Mouse (Mus musculus) limb, embryonic 15.5 days (tissue): Measurements from ENCODE around the gene Kcnab3. TPM values are rescaled to one million over a fixed set of nuclear protein-coding genes. Genes with fewer than 3 reads are reported as not detected.
A peak's percentile ranks its signal among the peaks of the same experiment; 100 is the strongest.

Experiments used
- ATAC-seq: fragments of 200-750 bp; cut with Nextera tagmentation; 2 replicates; pipeline ENCODE4 v1.8.0; 2017; ENCODE audit warnings: low read depth, moderate TSS enrichment; ENCODE audit not compliant: insufficient number of reproducible peaks, low FRiP score, low TSS enrichment
- H3K27ac ChIP-seq: fragments of 300-500 bp; sonication (generic); 2 replicates; pipeline ENCODE4 v1.5.1; 2015; ENCODE audit warnings: moderate library complexity, mild to moderate bottlenecking, inconsistent platforms
- H3K27me3 ChIP-seq: fragments of 300-500 bp; sonication (generic); 2 replicates; pipeline ENCODE4 v1.6.1; 2015; ENCODE audit warnings: inconsistent platforms
- H3K36me3 ChIP-seq: fragments of 300-500 bp; sonication (generic); 2 replicates; pipeline ENCODE4 v1.6.1; 2015; ENCODE audit warnings: inconsistent platforms
- H3K4me1 ChIP-seq: fragments of 300-500 bp; sonication (generic); 2 replicates; pipeline ENCODE4 v1.6.1; 2015; ENCODE audit warnings: inconsistent platforms
- H3K4me2 ChIP-seq: fragments of 300-500 bp; sonication (generic); 2 replicates; pipeline ENCODE4 v1.6.1; 2015; ENCODE audit warnings: mild to moderate bottlenecking, inconsistent platforms
- H3K4me3 ChIP-seq: fragments of 300-500 bp; sonication (generic); 2 replicates; pipeline ENCODE4 v1.5.1; 2015; ENCODE audit warnings: mild to moderate bottlenecking, inconsistent platforms
- H3K9ac ChIP-seq: fragments of 300-500 bp; sonication (generic); 2 replicates; pipeline ENCODE4 v1.6.1; 2015; ENCODE audit warnings: inconsistent platforms
- H3K9me3 ChIP-seq: fragments of 300-500 bp; sonication (generic); 2 replicates; pipeline ENCODE4 v1.6.1; 2016; ENCODE audit warnings: inconsistent platforms
- WGBS: fragments of 180-500 bp; shearing (Covaris S2); methylation state at CpG from one replicate; pipeline ENCODE4 v1.1.7; 2015; 5-methylcytosine and 5-hydroxymethylcytosine counted together
- polyA plus RNA-seq: library from polyadenylated mRNA; unstranded; fragments of >200 nt; fragmentation: Nextera tagmentation; extraction: Ambion mirVana; gene quantifications from 2 replicates; pipeline ENCODE4 v1.2.1, GENCODE M21; 2015

Gene Kcnab3
- polyA plus RNA-seq, 1 experiment from 2014 or later = 2.3 TPM

DNA sequence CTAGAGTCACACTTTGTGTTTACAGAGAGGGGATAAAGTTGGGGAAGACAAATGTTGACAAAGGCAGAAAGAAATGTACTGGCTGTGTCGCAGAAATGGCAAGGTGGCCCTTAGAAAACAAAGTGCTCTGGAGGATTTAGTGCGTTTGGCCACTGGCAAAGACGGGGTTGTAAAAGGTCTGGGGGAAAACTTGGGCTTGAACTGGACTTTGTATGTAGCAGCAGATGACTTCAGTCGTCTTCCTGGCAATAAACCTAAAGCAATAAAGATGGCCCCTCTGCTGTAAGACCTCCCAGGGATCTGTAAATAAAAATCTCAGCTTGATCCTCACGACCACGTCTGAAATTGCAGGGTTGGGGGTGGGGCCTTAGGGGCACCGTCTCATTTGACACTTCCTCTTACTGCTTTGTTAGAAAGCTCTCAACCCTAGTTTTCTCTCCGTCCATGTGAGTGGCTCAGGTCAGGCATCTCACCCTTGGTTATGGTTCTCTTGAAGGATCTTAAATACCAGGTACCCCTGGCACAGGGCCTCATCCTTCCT lies 6.7 kb downstream of the Kcnab3 start:
- no peak overlapping the region for H3K9ac ChIP-seq
- H3K4me1 ChIP-seq = peaks cover 20% of the 10 kb centered on the region
- H3K9me3 ChIP-seq = 0 out of 2 replicates have a peak, but pooled peaks cover 5% of the 10 kb centered on the region
- peaks cover 3% of the 10 kb centered on the region for H3K27me3 ChIP-seq
- no peak overlapping the region for H3K27ac ChIP-seq
- H3K36me3 ChIP-seq = no peaks in the 10 kb centered on the region
- no peak overlapping the region for H3K4me3 ChIP-seq
- H3K4me2 ChIP-seq = peak overlapping the region; percentile 50
- WGBS = 28% methylated on average over 8 of the region's 8 CpGs
- no peak for ATAC-seq

DNA sequence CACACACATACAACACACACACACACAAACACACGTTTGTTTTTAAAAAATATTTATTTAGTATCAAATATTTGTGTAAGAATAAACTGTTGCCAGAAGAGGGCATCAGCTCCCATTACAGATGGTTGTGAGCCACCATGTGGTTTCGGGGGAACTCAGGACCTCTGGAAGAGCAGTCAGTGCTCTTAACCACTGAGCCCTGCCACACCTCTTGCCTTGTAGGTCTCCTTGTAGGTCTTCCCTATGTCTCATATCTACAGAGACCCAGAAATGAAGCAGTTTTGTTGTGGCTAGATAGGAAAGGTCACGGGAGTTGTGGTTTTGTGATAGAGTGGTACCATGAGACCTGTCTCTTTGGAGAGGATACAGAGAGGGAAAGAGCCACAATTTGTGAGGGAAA lies 7.9 kb downstream of the Kcnab3 start:
- H3K9me3 ChIP-seq = 0 out of 2 replicates have a peak, but pooled peaks cover 5% of the 10 kb centered on the region
- no peak overlapping the region for H3K9ac ChIP-seq
- peaks cover 20% of the 10 kb centered on the region for H3K4me1 ChIP-seq
- H3K4me2 ChIP-seq = no peak overlapping the region
- WGBS = 63% methylated on average over 3 of the region's 3 CpGs
- ATAC-seq = no peak
- H3K36me3 ChIP-seq = no peaks in the 10 kb centered on the region
- H3K27me3 ChIP-seq = no peaks in the 10 kb centered on the region
- H3K4me3 ChIP-seq = no peak overlapping the region
- H3K27ac ChIP-seq = no peak overlapping the region

DNA sequence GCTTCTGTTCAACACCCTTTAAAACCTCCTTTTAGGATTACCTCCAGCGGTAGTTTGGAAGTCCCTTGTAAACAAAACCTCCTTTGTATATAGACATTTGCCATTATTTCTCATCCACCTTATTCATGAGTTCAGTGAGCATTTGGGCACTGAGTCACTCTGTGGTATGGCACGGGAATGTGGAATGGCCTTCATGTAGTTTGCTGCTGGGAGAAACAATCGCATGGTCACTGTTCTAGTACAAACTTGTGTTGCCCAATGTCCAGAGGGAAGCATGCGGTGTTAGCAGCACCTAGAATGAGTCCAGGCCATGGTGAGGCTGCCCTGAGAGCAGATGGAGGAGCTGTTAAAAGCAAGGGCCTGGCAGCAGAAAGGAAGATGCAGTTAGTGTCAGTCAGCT lies 8.7 kb downstream of the Kcnab3 start:
- 64% methylated on average over 4 of the region's 4 CpGs for whole genome bisulfite sequencing
- no peak overlapping the region for H3K4me3 ChIP-seq

DNA sequence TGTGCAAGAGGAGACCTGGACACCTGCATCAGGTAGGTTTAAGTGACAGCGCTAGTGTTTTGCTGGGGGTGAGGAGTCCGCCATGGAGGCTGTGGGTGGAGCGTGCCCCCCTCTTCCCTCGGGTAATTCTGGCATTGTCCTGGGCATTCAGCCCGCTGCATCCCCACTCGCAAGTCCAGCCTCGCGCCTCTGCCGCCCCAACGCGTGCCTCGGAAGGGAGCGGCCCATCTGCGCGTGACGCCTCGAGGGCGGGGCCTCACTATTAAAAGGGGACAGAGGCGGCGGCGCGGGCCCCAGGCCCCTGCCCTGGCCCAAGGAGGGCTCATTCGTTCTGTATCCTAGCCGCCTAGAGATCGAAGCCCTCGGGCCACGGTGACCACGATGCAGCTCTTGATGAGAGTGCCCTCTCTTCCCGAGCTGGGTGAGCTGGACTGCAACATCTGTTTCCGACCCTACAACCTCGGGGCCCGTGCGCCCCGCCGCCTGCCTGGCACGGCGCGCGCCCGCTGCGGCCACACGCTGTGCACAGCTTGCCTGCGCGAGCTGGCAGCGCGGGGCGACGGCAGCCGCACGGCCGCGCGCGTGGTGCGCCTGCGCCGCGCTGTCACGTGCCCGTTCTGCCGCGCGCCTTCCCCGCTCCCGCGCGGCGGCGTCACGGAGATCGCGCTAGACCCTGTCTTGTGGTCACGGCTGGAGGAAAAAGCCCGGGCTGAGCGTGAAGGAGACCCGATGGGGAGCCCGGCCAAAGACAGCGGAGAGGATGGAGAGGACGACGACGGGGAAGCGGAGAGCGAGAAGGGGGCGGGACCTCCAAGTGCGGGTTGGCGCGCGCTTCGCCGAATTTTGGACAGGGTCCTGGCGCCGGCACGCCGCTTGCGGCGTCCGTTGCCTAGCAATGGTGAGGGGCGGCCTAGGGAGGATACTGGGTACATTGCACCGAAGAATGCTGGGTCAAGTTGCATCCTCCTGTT lies 14.4 kb downstream of the Kcnab3 start, which contains the start of gene Rnf227:
TSS of gene Rnf227 (plus strand) at position 301 of the 971 bp plus-strand sequence.
- H3K4me2 ChIP-seq = peak within 1 kb of the TSS; percentile 92
- H3K9me3 ChIP-seq = 0 out of 2 replicates have a peak, but pooled peaks cover 5% of the 10 kb centered on the region
- H3K4me1 ChIP-seq = peaks cover 19% of the 10 kb centered on the region
- peak within 1 kb of the TSS; percentile 58 for H3K9ac ChIP-seq
- peak within 1 kb of the TSS; percentile 68 for H3K4me3 ChIP-seq
- no peaks in the 10 kb centered on the region for H3K27me3 ChIP-seq
- ATAC-seq = peak; percentile 73
- H3K27ac ChIP-seq = peak within 1 kb of the TSS; percentile 90
- peaks cover 27% of the 10 kb centered on the region for H3K36me3 ChIP-seq
- 1% methylated on average over 98 of the region's 99 CpGs for WGBS

More for the DNA sequence above, 8.7 kb downstream of the Kcnab3 start:
- no peaks in the 10 kb centered on the region for H3K36me3 ChIP-seq
- H3K27me3 ChIP-seq = no peaks in the 10 kb centered on the region
- H3K9ac ChIP-seq = no peak overlapping the region
- ATAC-seq = no peak
- peaks cover 22% of the 10 kb centered on the region for H3K4me1 ChIP-seq
- no peak overlapping the region for H3K27ac ChIP-seq
- 0 out of 2 replicates have a peak, but pooled peaks cover 5% of the 10 kb centered on the region for H3K9me3 ChIP-seq
- H3K4me2 ChIP-seq = no peak overlapping the region

DNA sequence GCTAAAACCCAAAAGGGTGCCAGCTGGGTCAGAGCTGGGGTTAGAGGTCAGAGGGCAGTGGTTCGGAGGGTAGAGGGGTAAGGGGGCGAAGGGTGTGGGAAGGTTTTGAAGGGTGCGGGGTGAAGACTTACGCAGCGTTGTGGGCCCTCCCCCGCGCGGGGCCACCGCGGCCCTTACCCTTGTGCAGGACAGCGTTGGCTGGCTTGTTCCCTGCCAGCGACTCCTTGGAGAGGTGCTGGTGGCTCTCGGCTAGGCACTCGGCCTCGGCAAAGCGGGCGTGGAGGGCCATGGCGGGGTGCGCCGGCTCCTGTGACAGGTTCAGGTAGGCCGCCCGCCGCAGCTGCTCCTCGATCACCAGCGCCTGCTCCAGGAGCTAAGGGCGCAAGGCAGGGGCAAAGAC lies 20.4 kb downstream of the Kcnab3 start:
- H3K9me3 ChIP-seq = no peaks in the 10 kb centered on the region
- no peak for ATAC-seq
- H3K4me3 ChIP-seq = no peak overlapping the region
- no peaks in the 10 kb centered on the region for H3K27me3 ChIP-seq
- WGBS = 92% methylated on average over 23 of the region's 26 CpGs
- H3K9ac ChIP-seq = no peak overlapping the region
- H3K36me3 ChIP-seq = peaks cover 86% of the 10 kb centered on the region
- H3K4me2 ChIP-seq = no peak overlapping the region
- H3K27ac ChIP-seq = no peak overlapping the region
- H3K4me1 ChIP-seq = 0 out of 2 replicates have a peak, but pooled peaks cover under 1% of the 10 kb centered on the region

DNA sequence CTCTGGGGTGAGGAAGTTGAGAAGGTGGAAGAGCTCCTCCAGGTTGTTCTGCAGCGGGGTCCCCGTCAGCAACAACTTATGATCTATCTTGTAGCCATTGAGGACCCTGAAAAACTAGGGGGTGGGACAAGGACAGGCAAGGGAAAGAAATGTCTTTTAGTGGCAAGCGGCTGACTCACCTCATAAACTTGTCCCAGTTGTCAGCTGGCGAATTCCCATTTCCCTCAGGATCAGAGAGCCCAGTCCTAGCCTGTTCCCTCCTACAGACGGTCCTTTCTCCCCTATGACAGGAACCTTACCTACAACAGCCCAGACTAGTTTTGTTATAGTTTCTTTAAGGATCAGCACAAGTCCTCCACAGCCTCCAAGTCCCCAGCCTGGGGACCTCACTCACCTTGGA lies 30.5 kb downstream of the Kcnab3 start:
- no peak for ATAC-seq
- H3K27ac ChIP-seq = no peak overlapping the region
- peaks cover 100% of the 10 kb centered on the region for H3K36me3 ChIP-seq
- no peak overlapping the region for H3K4me2 ChIP-seq
- H3K9ac ChIP-seq = no peak overlapping the region
- no peaks in the 10 kb centered on the region for H3K4me1 ChIP-seq
- H3K4me3 ChIP-seq = no peak overlapping the region
- H3K27me3 ChIP-seq = no peaks in the 10 kb centered on the region
- 87% methylated on average over 5 of the region's 5 CpGs for WGBS
- H3K9me3 ChIP-seq = no peaks in the 10 kb centered on the region

DNA sequence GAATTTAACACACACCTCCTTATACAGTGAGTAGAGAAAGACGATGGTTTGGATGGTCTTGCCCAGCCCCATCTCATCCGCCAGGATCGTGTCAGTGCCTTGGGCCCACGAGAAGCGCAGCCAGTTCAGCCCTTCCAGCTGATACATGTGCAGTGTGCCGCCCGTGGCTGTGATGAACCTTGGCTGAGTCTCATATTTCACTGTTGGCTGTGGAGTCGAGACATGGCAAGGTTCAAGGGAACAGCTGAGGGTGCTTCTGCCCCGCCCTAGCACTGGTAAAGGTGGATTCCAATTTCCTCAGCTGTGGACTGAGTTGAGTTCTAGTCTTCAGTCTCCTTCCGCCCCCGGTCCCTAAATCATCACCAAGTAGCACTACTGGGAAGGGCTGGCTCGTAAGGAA lies 31.6 kb downstream of the Kcnab3 start:
- H3K36me3 ChIP-seq = peaks cover 100% of the 10 kb centered on the region
- H3K4me2 ChIP-seq = no peak overlapping the region
- no peaks in the 10 kb centered on the region for H3K9me3 ChIP-seq
- no peak overlapping the region for H3K4me3 ChIP-seq
- no peak for ATAC-seq
- H3K27ac ChIP-seq = no peak overlapping the region
- WGBS = 83% methylated on average over 12 of the region's 12 CpGs
- 0 out of 2 replicates have a peak, but pooled peaks cover 3% of the 10 kb centered on the region for H3K4me1 ChIP-seq
- no peak overlapping the region for H3K9ac ChIP-seq
- no peaks in the 10 kb centered on the region for H3K27me3 ChIP-seq

DNA sequence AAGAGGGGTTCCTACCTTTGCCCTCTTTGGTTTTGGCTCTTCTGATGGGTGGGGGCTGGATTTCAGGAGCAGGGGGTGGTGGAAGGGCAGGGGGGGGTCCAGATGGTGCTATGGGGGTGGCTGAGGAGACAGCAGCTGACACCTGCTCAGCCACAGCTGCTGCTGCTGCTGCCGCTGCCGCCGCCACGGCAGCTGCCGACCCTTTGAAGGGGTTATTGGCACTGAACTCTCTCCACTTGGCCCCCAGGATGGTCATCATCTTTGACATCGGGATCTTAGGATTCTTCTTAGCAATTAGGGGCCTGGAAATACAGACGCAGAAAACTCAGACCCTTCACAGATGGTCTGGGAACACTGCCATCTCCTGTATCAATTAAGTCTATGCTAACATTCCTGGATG lies 36.0 kb downstream of the Kcnab3 start:
- Histone ChIP-seq H3K36me3 (peaks cover 73% of the 10 kb centered on the region), H3K4me1 (peaks cover 37% of the 10 kb centered on the region), H3K4me2 (no peak overlapping the region), H3K9ac (no peak overlapping the region), H3K27ac (no peak overlapping the region), H3K27me3 (no peaks in the 10 kb centered on the region), H3K4me3 (no peak overlapping the region), H3K9me3 (no peaks in the 10 kb centered on the region)
- WGBS = 37% methylated on average over 7 of the region's 7 CpGs
- ATAC-seq = no peak

DNA sequence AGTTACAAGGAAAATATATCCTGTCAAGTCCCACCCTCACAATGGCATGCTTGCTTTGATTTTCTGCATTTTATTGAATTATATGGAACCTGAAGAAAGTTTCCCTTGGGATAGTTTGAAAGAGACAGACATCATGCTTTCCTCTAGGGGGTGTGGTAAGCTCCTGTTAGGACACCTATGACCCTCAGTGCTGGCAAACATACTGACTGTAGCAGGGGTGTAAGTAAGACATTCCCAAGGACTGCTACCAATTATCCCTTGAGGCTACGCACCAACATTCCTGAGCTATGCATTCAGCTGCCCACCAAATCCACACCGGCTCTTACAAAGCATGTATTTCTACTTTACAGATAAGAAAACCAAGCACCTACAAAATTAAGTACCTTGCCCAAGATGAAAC lies 36.4 kb downstream of the Kcnab3 start:
- H3K4me3 ChIP-seq = no peak overlapping the region
- WGBS = 29% methylated on average over 2 of the region's 2 CpGs
- no peak overlapping the region for H3K27ac ChIP-seq
- H3K27me3 ChIP-seq = no peaks in the 10 kb centered on the region
- no peaks in the 10 kb centered on the region for H3K9me3 ChIP-seq
- no peak for ATAC-seq
- no peak overlapping the region for H3K4me2 ChIP-seq
- H3K9ac ChIP-seq = no peak overlapping the region
- peaks cover 69% of the 10 kb centered on the region for H3K36me3 ChIP-seq
- H3K4me1 ChIP-seq = peaks cover 41% of the 10 kb centered on the region

DNA sequence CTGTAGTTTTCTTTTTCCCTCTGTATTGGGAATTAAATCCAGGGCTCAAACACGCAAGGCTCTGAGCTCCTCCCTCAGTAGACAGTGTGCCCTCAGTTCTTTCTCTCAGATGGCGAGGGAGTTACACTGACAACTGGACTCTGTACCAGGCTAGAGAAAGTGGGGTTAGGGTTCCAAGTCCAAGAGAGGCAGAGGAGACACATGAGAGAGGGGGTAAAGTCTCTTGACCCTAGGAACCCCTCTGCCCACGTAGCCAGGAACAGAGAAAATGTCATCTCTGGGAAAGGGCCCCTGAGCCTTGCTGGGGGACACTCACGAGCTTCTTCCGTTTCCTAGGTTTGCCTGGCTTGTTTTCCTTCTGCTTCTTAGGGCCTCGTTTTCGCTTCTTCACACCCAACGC lies 38.3 kb downstream of the Kcnab3 start:
- Histone ChIP-seq H3K9ac (no peak overlapping the region), H3K4me3 (0 out of 2 replicates have a peak overlapping the region, but pooled peaks have one; percentile 81), H3K36me3 (peaks cover 50% of the 10 kb centered on the region), H3K27me3 (no peaks in the 10 kb centered on the region), H3K4me2 (peak overlapping the region; percentile 14; the same call in 1 of the 2 replicates), H3K27ac (peak overlapping the region; percentile 99), H3K9me3 (no peaks in the 10 kb centered on the region), H3K4me1 (peaks cover 49% of the 10 kb centered on the region)
- no peak for ATAC-seq
- WGBS = 41% methylated on average over 8 of the region's 8 CpGs

DNA sequence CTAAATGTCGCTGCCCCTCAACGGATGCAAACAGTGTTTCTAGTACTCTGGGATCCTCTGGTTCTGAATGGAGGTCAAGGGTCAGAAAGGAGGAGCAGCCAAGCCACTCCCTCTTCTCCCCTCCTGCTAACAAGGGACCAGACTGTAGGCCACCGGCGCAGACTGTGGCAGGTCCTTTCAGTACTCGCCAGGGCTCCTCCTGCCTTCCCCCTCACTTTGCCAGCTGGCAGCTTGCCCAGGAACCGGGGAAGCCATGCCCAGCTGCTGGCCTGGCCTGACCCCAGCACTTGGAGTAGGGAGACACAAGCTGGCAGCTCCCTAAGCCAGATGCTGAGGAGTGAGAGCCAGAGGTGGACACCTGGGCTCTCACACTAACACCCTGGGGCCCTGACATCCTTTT lies 38.9 kb downstream of the Kcnab3 start:
- ATAC-seq = peak; percentile 28; the same call in 1 of the 2 replicates
- Histone ChIP-seq H3K4me1 (peaks cover 49% of the 10 kb centered on the region), H3K36me3 (peaks cover 44% of the 10 kb centered on the region), H3K9me3 (no peaks in the 10 kb centered on the region), H3K27ac (peak overlapping the region; percentile 99), H3K9ac (no peak overlapping the region), H3K4me3 (peak overlapping the region; percentile 81), H3K27me3 (no peaks in the 10 kb centered on the region), H3K4me2 (peak overlapping the region; percentile 87)
- under 1% methylated on average over 6 of the region's 6 CpGs for WGBS

DNA sequence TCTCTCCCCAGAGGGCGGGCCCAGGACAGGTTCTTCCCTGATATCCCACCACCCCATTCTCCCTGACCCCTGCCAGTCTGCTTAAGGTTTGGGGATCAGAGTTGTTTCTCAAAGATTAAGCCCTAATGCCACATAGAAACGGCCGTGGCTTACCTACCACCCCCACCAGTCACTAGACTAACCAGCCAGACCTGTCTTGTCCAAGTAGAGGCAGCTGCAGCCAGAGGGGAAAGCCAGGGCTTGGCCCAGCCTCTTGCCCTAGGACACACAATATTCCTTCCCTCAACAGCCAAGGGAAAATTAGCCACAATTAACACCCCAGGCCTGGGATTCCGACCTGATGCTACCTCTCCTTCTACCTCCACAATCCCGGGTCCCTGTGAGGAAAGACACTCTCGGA lies 39.7 kb downstream of the Kcnab3 start:
- H3K9me3 ChIP-seq = no peaks in the 10 kb centered on the region
- peaks cover 36% of the 10 kb centered on the region for H3K36me3 ChIP-seq
- no peak for ATAC-seq
- H3K27me3 ChIP-seq = no peaks in the 10 kb centered on the region
- peak overlapping the region; percentile 99 for H3K27ac ChIP-seq
- H3K4me2 ChIP-seq = peak overlapping the region; percentile 87
- peak overlapping the region; percentile 39; the same call in 1 of the 2 replicates for H3K9ac ChIP-seq
- peaks cover 52% of the 10 kb centered on the region for H3K4me1 ChIP-seq
- H3K4me3 ChIP-seq = peak overlapping the region; percentile 81
- WGBS = 12% methylated on average over 6 of the region's 6 CpGs
